Mouse (Mus musculus): ENCODE data around the gene Cacna1g.

Cacna1g gene

DNA sequence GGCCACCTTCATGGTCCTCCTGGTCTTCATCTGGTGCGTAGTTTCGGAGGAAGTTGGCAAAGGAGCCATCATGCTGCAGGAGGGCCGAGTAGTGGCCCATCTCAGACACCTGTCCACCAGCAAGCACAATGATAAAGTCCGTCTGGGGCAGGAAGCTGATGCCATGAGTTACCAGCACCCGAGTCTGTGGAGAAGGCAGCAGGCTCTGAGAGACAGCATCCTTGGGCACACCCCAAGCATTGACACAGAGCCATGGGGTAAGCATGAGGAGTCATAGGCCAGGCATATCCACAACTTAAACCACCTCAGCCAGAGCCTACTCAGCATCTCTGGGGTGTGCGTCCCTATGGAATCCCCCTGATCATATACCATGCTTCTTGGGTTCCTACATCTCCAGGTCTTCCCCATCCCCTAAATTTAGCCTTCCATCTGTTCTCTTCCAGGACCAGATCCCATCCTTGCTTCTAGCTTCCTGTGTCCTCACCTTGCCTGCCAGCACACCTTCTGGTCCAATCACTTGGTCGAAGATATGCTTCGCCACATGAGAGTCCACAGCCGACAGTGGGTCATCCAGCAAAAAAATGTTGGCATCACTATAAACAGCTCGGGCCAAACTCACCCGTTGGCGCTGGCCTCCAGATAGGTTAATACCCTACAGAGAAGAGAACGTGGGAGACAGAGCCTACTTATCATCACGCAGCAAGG, 112.7 kb downstream of the Cacna1g start:
- DNase-seq (ENCODE audit: low spot score in 2 of 2), result no peak

- no peak for DNase-seq (ENCODE audit: low spot score in 2 of 2)
Observed at GRCm38 (mm10) chr11:94359168-94359567, 114.8 kb downstream of the Cacna1g start.

Measured in frontal cortex, postnatal 25 days (tissue).